Mouse (Mus musculus): ENCODE measurements around the gene Gm45799.
A peak's percentile ranks its signal among the peaks of the same experiment; 100 is the strongest.

Gm45799 gene

GRCm38 (mm10) chr7:105650639-105651435 is 10.5 kb downstream of the Gm45799 start, which contains the start of gene Dnhd1:
Gene Dnhd1, plus strand, starts transcription at chr7:105650827.
- DNase-seq: peak; percentile 90

GRCm38 (mm10) chr7:105685541-105686197 is 45.3 kb downstream of the Gm45799 start:
- no peak for DNase-seq

- DNase-seq: no peak
Observed at GRCm38 (mm10) chr7:105690875-105691274, 50.5 kb downstream of the Gm45799 start.

GRCm38 (mm10) chr7:105703184-105703583 is 62.8 kb downstream of the Gm45799 start:
- DNase-seq: no peak

GRCm38 (mm10) chr7:105703816-105704215 is 63.5 kb downstream of the Gm45799 start:
- no peak for DNase-seq

- DNase-seq: no peak
Observed at GRCm38 (mm10) chr7:105708733-105709132, 68.4 kb downstream of the Gm45799 start.

GRCm38 (mm10) chr7:105715366-105715765 is 75.0 kb downstream of the Gm45799 start:
- DNase-seq: no peak

- DNase-seq: no peak
Observed at GRCm38 (mm10) chr7:105721916-105722315, 81.6 kb downstream of the Gm45799 start.

- DNase-seq: peak; percentile 73
Observed at GRCm38 (mm10) chr7:105726144-105726979, 86.0 kb downstream of the Gm45799 start.

GRCm38 (mm10) chr7:105726980-105727325 is 86.6 kb downstream of the Gm45799 start:
- no peak for DNase-seq

GRCm38 (mm10) chr7:105728701-105729428 is 88.5 kb downstream of the Gm45799 start:
- no peak for DNase-seq

- DNase-seq: no peak
Observed at GRCm38 (mm10) chr7:105733836-105734235, 93.5 kb downstream of the Gm45799 start.
